Mouse (Mus musculus): ENCODE measurements at regions not wholly inside any gene's neighbourhood (a gene's known extent, or its start where the extent isn't known, plus 50 kb on each side); places are given as distances from the start of the nearest gene placed in this dataset.

GRCm38 (mm10) chr12:35623484-35623883 is 88.6 kb upstream of the Ahr start:
- DNase-seq: no peak

GRCm38 (mm10) chr12:35614885-35615284 is 80.0 kb upstream of the Ahr start:
- no peak for DNase-seq

DNA sequence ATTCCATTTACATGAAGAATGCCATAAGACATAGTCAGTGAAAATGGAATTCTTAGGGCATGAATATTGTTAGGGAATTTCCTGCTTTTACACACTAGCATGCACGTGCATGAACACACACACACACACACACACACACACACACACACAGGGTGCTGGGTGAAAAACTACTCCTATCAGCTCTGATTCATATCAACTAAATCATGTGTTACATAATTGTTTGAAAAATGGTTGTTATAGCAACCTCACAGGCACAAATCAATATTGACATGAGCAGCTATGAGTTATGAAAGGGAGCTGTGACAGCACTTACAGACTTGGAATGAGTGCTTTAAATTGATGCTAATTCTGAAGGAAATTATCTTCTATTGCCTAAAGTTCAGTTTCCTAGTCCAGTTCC is 72.8 kb upstream of the Ahr start:
- no peak for DNase-seq

DNA sequence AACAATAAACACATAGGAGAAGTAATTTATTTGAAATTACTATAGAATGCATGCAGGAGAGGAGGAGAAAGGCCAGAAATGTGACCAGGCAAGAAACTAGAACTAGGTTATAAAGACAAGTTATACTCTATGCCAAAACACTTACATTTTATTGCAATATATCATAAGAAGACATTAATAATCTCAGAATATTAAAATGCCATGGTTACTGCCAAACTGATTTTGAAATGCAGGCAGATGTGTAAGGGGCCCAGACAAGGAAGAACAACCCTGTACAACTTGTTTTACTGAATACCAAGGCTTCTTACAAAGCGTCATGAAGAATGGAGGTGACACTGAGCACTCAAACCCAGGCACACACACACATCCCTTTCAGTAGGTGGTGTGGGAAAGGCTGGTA is 68.9 kb upstream of the Ahr start:
- no peak for DNase-seq

DNA sequence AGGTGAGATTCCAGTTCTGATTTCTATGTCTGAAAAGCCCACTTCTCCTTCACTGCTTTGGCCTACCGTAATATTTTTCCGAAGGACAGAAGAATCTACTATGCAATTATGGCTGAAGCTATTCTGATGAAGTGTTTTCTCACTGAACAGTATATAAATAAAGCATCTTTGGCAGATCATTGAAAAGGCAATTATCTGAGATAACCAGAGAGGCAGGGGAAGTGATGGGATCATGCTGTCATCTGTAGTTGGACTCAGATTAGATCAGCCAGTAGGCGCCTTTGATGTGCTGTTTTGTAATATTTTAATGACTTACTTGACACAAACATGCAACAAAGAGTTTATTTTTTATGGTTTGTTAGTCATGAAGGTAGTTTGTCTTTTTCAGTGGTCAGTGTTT is 67.8 kb upstream of the Ahr start:
- DNase-seq: no peak

GRCm38 (mm10) chr12:35598298-35598697 is 63.5 kb upstream of the Ahr start:
- no peak for DNase-seq

DNA sequence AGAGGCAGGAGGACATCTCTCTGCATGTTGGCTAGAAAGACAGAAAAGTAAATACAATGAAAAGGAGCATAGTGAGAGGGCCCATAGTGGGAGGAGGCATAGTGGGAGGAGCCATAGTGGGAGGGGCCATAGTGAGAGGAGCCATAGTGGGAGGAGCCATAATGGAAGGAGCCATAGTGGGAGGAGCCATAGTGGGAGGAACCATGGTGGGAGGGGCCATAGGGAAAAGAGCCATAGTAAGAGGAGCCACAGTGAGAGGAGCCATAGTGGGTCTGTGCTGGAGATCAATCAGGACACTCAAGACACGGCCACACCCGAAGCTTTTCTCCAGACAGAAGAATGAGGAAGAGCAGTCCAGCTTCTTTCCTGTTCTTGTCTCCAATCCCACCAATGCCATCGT is 58.0 kb upstream of the Ahr start:
- DNase-seq: no peak

All from gastrocnemius, postnatal 10 days (tissue).